Mouse (Mus musculus) left cerebral cortex, adult 18-20 months (tissue): ENCODE data around the gene Zfand6. TPM values are rescaled to one million over a fixed set of nuclear protein-coding genes. Genes with fewer than 3 reads are reported as not detected.
A peak's percentile ranks its signal among the peaks of the same experiment; 100 is the strongest.

Source experiments
- DNase-seq, 2 experiments: peaks; one replicate each; pipeline ENCODE4 v3.0.0; 2021 to 2022; ENCODE audit warnings: low spot score in 2 of 2, mixed read lengths in 1 of 2
- total RNA-seq, 2 experiments: library from RNA; stranded (reverse); gene quantifications; 2 replicates each; pipeline ENCODE4 v1.2.3; 2021

The Zfand6 gene
- total RNA-seq, 2 experiments from 2014 or later: 69.8 to 70.2 TPM

GRCm38 (mm10) chr7:84651987-84652321 is 37.8 kb downstream of the Zfand6 start:
- no peak for DNase-seq

- DNase-seq: no peak
Measured at GRCm38 (mm10) chr7:84651303-84651986, 38.3 kb downstream of the Zfand6 start.

DNA sequence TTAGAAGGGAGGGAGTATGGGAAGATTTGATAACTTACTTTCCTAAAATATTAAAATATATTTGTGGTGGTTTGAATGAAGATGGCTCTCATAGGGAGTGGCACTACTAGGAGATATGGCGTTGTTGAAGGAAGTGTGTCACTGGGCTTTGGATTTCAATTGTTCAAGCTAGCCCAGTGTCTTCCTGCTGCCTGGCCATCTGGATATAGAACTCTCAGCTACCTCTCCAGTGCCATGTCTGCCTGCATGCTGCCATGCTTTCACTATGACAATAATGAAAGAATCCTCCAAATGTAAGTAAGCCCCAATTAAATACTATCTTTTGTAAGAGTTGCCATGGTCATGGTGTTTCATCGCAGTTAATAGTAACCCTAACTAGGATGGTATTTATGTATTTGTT is 40.7 kb downstream of the Zfand6 start:
- DNase-seq: no peak

GRCm38 (mm10) chr7:84646256-84646655 is 43.5 kb downstream of the Zfand6 start:
- DNase-seq: no peak

DNA sequence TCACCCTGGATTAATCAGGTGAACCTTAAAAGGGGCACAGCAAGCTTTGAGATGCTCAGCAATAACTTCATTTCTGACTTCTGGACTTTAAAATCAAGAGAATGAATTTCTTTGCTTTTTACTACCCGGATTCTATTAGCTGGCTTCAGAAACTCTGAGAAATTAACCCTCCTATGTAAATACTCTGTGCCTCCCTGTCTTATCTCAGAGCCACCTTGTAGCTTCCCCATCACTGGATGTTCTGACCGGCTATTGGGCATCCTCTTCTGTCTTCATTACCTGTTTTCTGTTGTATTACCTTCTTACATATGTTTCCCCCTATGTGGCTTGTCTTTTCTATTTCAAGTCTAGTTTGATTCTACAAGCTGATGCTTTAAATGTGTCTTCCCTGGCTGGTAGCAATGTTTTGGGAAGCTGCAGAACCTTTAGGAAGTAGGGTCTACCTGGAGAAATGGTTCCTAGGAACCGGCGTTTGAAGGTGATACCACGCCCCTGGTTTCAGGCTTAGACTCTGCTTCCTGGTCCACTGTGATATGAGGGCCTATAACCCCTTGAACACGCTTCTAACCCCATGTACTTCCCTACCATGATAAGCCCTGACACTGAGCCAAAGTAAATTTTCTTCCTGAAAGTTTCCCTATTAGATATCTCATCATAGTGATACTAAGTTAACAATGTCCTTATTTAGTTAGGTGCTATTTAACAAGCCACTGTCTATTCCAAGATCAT is 46.3 kb downstream of the Zfand6 start:
- DNase-seq: no peak

DNA sequence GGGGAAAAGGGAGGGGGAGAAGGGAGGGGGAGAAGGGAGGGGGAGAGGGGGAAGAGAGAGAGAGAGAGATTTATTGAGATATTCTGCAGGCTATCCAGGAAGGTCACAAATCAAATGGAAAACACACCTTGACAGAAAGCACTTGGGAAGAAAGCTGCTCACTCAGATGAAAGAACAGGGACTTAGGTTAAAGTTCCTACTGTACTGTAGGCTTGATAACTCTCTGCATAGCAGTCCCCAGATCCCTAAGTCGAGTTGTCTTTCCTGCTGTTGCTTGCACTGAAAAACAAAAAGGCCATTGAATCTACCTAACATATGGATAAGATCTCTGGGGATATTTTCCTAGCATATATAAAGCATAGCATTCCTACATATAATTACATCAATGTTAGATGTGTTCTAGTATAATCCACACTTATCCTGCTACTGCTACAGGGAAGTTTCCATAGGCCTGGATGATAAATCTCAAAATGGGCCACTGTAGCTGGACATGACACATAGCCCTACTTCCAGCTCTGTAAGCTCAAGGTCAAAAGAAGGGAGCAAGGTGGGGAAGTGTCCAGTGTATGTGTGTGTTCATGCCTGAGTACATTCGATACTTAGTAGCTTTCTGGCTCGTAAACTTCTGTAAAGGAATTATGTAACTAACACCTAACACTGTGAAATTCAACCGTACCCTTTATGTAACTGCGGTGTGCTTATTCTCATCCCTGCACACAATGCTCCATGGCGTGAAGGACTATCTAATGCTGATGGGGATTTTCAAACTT is 47.4 kb downstream of the Zfand6 start:
- DNase-seq: no peak

DNA sequence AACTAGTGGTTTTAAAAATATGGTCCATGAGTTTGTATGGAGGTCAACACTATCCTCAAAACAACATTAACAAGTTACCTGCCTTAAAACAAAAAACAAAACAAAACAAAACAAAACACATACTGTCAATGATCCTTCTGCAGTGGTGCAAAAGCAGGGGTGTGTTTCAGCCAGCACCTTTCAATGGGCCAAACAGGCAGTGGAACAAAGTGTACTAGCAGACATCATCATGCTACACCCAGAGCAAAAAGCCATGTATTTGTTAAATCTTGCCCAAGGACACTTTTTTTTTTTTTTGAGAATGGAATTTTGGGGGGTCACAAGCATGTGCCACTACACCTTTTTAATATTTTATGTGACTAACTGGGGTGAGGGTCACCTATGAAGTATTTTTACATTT is 52.8 kb downstream of the Zfand6 start:
- DNase-seq: no peak

- no peak for DNase-seq
Measured at GRCm38 (mm10) chr7:84631878-84632277, 57.9 kb downstream of the Zfand6 start.

DNA sequence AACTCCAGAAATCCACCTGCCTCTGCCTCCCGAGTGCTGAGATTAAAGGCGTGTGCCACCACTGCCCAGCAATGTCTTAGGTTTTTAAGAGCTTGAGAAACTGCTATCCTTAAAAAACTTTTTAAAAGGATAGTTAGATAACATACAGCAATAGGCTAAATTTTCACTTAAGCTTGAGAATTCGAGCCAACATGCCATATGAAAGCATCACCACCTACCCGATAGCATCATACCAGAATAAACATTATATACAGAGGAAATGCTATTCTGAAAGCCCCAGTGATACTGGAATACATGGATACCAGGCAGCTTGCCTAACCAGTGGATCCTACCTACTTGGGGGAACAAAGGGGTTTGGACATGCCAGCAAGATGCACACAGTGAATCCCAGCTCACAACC is 66.0 kb downstream of the Zfand6 start:
- DNase-seq: no peak

DNA sequence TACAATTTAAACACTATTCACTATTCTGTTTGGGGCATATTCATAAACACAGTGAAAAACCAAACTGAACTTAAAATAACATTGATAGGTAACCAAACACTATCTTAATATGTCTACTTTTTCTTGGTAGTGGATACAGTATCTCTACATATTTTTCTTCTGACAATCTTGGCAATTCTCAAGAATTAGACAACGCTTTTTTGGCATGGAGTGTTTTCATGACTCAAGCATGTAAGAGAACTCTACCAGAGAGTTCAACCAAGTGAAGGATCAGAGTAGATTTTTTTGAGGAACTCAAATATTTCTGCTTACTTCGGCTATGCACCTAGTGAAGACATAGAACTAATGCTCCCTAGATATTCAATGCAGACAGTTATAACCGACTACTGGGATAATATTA is 68.8 kb downstream of the Zfand6 start:
- no peak for DNase-seq

DNA sequence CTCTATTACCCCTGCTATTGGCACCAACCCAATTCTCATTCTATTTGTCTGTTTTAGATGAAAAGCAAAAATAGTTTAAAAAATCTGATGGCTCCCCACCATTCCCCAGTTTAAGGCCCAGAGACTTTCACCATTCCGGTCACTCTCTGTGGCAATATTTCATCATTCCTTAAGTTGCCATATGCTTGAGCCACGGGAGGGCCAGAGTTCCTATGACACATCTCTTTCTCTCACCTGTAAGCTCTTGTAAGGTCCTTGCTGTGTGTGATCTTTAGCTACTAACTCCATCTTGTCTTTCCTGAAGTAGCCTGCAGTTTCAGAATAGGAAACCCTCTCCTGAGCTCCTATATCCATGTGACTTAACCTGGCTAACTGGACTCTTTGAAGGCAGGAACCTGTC is 70.8 kb downstream of the Zfand6 start:
- no peak for DNase-seq

DNA sequence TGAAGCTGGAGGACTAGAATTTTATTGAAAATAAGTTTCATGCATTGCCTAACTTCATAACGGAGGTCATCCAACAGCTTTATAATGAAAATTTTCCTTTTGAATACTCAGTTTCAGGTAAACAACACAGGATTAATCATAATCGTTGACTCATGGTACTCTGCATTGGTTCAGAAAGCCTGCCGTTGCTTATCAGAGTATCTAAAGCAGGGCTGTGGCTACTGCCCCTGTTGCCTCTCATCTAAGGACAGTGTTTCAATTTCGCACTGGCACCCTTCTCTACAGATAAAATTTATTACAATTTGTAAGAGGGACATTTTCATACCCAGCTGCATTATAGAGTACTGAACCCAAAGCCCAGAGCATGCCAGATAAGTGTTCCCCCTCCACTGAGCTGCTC is 77.3 kb downstream of the Zfand6 start:
- DNase-seq: no peak

GRCm38 (mm10) chr7:84611609-84612008 is 78.2 kb downstream of the Zfand6 start:
- no peak for DNase-seq

- peak; percentile 28 to 32 for DNase-seq
Measured at GRCm38 (mm10) chr7:84606293-84606749, 83.4 kb downstream of the Zfand6 start, which contains the start of gene Fah. Gene Fah (minus strand): TSS chr7:84606722.

DNA sequence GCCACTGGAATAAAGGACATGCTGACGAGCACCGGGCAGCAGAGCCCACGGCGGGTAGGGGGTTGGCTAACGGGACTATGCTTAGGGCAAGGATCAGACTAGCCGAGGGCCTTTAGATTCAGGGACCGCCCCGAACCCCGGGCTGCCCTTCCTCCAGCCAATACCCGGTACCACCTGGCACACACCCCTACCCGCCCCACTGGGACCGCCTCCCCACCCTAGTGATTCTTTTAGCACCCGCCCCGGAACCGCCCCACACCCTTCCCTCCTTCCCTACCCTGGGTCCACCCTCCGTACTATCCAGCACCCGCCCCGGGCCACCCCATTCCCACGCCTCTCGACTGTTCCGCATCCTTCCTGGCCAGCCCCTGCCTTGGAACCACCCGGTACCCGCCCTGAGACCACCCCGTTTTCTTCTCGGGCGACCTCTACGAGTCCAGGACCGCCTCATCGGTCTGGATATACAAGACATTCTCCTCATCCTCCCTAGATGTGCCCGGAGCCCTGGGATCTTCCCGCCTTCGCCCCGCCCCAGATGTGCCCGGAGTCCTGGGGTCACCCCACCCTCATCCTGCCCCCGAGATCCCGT is 84.0 kb downstream of the Zfand6 start:
- peak; percentile 77 to 81 for DNase-seq

- DNase-seq: no peak
Measured at GRCm38 (mm10) chr7:84605033-84605687, 84.6 kb downstream of the Zfand6 start.

DNA sequence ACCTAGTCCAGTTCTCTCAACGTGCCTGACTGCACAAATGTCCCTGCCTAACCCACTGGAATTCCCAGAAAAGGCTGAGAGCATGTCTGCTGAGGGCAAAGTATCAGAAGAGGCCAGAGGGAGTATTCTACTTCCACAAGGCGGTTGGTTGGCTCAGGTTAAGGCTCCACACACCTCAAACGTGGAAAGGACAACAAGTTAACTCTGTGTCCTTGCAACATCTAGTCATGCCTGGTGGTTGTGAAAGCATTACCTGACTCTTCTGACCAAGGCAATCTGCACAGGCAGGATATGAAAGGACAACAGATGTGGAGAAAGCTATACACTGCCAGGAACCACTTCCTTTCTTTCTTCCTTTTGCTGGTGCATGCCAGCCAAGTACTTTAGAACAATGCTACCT is 85.3 kb downstream of the Zfand6 start:
- no peak for DNase-seq

- no peak for DNase-seq
Measured at GRCm38 (mm10) chr7:84601331-84601730, 88.4 kb downstream of the Zfand6 start.

DNA sequence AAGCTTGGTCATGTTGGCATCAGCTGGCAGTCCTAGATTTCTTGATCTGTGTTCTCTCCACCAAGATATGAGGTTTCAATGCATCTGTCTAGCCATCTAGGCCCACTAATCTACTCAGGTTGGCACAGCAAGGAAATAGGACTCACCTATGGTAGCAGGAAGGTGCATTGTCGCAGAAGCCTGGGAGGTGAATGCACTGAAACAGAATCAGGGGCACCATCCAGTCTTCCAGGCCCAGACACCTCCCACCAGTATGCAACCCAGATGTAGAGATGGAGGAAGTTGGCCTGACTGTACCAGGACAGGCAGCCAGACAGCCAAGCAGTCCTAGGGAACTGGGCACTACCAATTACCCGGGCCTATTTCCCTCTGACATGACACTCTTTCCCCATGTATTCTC is 89.1 kb downstream of the Zfand6 start:
- no peak for DNase-seq

GRCm38 (mm10) chr7:84596633-84597032 is 93.1 kb downstream of the Zfand6 start:
- DNase-seq: no peak

- no peak for DNase-seq
Measured at GRCm38 (mm10) chr7:84596002-84596401, 93.8 kb downstream of the Zfand6 start.
